Mouse (Mus musculus) CD4-positive, CD25-positive, alpha-beta regulatory T cell, adult 4 months (primary cell): ENCODE measurements around the gene Car2. TPM values are rescaled to one million over a fixed set of nuclear protein-coding genes. Genes with fewer than 3 reads are reported as not detected.

Experiments used
- ATAC-seq: one replicate; pipeline ENCODE4 v1.8.0; 2017
- polyA plus RNA-seq, 2 experiments: library from polyadenylated mRNA; unstranded; fragments of 100-300 nt; shearing (Covaris generic); gene quantifications; one replicate each; pipeline ENCODE4 v1.2.1; 2017

Car2 gene
- polyA plus RNA-seq, 2 experiments from 2014 or later = 4.0 to 6.9 TPM

- no peak for ATAC-seq
Observed at GRCm38 (mm10) chr3:14948067-14948800, 62.2 kb downstream of the Car2 start.

- no peak for ATAC-seq
Observed at GRCm38 (mm10) chr3:14950031-14950430, 64.0 kb downstream of the Car2 start.

Other genes starting within 250 kb of the Car2 start
- gene Car13, start 244.5 kb upstream of the Car2 start, polyA plus RNA-seq = under 1 TPM in 1 of 2 experiments, not detected in 1; 0.43 TPM
- gene Car1, start 77.9 kb upstream of the Car2 start, polyA plus RNA-seq = not detected
- not detected for gene Car3, start 22.8 kb upstream of the Car2 start, polyA plus RNA-seq